Mouse (Mus musculus) heart, postnatal 14 days (tissue): ENCODE measurements at regions not wholly inside any gene's neighbourhood (a gene's known extent, or its start where the extent isn't known, plus 50 kb on each side); places are given as distances from the start of the nearest gene placed in this dataset.
A peak's percentile ranks its signal among the peaks of the same experiment; 100 is the strongest.

Source experiments
- DNase-seq, 2 experiments: peaks; one replicate each; pipeline ENCODE4 v3.0.0; 2021 to 2022
- intact Hi-C: fragments of 180-260 bp; cut with DNase I; formaldehyde crosslinking; loops from one replicate; pipeline ENCODE4 v1.15.1; 2025

DNA sequence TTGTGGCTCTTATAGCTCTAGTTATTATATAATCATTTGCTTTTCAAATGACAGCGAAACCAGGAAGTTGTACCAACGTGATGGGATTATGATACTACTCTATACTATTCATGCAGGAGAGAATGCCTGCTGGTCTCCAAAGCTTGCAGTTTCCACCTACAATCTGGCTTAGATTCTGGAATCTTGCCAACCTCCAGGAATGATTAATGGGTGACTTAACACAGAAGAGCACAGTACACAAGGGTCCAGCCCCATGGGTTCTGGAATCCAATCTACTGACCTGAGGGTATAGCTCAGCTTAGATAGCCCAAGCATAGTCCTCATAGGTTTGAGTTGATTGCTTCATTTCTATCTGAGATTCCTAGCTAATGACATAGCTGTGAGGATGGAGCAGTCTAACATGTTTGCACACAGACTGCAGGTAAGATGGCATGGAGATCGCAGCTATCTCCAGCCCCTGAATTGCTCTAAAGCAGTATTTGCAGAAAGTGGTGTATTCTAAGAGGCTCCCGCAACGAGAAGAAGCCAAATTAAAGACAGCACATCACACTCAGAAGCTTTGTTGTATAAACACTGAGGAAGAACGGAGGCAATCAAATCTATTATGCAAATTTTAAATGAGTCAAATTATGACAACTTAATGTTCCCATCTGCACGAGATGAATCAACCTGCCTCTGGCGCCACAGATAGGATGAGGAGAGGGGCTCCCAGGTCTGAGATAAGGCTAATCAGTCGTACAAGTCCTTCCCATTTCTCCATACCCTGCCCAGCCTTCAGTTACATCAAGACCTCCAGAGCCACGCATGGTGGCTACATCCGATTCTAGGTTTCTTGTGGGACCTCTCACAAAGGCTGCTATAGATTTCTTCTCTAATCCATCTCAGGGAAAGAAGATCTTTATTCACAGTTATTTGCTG lies 160.7 kb upstream of the Tgfbr2 start:
- intact Hi-C loops, result no loop called here
- no peak for DNase-seq

DNA sequence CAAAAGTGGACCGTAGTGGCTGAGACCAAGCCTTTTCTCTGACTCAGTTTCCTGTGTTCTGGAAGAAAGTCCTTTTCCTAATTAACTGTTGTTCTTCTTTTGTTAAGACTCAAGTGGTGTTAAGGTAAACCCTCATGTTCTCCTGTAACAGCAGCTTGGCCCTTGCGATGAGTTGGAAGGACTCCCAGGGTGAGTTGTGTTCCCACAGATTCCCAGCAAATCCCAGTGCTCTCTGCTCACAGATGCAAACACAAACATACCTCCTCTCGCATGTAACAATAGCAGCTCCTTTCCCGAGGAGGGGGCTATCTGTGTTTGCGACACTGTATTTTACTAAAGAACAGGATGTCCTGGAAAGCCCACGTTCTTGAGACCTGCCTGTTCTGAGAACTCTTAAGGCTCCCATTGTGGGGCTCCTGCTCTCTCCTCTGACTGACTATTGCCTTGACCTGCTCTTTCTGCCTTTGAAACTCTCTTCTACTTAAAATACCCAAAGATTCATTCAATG lies 158.8 kb upstream of the Tgfbr2 start:
- DNase-seq, result peak in 1 of 2 experiments; percentile 17
- intact Hi-C loops, result no loop called here

DNA sequence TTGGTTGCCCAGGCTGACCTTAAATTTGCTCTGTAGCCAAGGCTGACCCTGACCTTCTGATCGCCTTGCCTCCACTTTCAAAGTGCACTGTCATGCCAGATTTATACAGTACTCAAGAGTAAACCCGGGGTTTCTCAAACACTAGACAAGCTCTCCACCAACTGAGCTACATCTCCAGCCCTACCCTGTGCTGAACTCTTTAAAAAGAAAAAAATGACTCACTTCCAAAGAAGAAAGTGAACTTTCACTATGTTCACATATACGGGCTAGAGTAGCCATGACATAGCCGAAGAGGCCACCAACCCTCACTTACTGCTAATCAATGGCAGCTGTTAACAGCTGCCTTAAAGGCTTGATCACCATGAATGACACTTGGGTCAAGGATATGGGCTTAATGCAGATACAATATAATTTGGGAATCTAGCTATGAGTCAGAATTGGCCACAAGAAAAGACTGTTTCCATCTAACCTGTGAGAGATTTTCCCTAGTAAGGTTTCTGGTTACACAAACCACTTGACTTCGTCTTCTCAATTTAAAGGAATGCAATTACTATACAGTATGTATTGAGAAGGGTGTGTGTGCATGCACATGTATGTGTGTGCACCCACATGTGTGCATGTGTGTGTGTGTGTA lies 157.4 kb upstream of the Tgfbr2 start:
- intact Hi-C loops, result no loop called here
- DNase-seq, result no peak

DNA sequence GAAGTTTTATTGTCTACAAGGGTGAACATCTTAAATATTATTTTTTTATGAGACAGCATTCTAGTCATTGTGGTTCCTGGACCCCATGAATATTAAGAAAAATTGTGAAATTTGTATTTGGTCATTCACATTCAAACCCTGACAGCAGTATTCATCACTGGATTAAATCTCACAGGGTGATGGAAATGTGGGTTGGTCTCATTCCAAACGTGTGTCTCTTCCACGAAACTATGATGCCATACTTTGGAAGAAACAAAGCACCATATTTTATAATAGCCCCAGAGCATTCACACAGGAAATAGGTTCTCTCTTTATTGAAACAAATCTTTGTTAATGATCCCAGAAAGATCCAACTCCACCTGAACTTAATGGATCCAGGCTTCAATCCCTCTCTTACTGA lies 156.2 kb upstream of the Tgfbr2 start:
- DNase-seq, result no peak

DNA sequence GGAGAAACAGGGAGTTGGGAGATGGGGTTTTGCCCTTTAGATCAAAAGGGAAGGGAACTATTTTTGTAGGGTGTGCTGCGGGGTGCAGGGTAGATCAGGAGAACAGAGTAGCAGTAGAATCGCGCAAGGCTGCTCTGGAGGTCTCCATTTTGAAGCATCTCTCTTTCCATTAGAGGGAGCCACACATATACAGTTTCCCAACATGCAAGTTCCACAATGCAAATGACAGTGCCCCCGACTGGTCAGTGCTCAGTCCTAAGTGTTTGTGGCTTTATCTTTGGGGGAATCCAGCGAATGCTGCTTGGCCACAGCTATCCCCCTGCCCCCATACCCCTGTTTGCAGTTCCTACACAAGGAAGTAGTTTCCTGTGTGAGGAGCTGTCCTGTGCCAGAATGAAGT lies 155.6 kb upstream of the Tgfbr2 start:
- DNase-seq, result no peak
- intact Hi-C loops, result no loop called here

More for the DNA sequence above, 156.2 kb upstream of the Tgfbr2 start:
- intact Hi-C loops, result no loop called here

DNA sequence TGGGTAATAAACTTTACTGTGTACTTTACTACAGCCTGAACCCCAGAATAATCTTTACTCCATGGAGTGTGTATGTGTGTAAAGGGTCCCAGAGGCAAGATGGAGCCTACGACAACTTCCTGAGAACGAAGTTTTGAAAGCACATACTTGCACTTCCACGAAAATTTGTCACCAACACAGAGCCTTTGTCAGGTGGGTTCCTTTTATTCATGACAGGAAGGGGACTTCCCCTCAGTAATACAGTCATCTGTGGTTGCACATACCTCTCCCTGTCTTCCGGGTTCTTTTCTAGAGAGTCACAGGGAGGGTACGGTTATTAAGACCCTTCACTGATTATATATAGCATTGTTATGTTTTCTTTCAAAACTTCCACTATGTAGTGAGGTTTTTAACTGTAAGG lies 154.0 kb upstream of the Tgfbr2 start:
- intact Hi-C loops, result no loop called here
- DNase-seq, result no peak

DNA sequence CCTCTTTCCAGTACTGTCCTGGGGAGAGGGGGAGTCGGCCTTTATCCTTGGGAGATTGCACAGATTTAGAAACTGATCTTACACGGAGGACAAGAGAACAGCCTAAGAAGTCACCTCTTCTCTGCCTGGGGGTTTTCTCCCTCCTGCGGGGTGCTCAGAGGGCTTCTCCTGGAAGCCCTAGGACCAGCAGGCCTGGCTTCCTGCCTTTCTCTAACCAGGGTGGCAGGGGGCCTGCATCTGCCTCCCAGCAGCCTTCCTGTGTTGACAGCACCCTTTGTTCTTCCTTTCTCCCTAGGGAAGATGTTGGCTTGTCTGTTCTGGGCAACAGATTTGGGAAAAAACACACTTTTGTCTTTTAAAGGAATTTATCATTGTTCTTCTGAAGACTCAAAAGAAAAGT lies 153.0 kb upstream of the Tgfbr2 start:
- intact Hi-C loops, result no loop called here
- peak; percentile 40 to 46 for DNase-seq

DNA sequence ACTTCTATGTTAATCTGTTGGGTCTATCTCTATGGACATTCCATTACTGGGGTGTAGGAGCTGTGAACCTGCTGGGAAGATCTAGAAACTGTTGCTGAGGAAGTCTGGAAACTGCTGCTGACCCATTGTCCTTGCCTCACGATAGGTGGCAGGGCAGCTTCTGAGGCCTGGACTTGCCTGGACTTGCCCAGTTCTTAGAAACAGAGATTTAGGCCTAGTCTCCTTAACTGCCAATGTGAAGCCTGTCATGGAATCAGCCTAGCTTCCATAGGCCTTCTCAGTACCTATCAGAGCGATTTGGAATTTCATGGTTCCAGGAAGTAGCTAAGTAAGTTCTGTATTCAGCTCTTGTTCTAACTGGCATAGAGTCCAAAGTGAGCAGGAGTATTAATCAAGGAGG lies 151.9 kb upstream of the Tgfbr2 start:
- intact Hi-C loops, result no loop called here
- DNase-seq, result no peak

DNA sequence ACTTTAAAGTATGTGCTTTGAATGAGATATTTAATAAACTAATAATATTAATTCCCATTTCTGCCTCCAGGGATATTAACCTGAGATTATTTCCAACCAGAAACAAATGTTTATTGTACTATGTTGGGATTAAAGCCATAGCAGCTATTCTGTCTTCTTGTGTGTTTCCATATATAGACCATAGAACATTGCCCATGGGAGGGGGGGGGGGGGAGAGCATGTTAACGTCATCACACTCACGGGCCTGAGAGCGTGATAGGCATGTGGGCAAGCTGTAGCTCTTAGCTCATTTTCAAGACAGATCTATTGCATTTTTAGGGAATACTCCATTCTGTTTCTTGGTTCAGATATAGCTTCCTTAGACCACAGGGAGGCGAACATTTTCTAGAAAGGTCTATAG lies 149.8 kb upstream of the Tgfbr2 start:
- intact Hi-C loops, result no loop called here

DNA sequence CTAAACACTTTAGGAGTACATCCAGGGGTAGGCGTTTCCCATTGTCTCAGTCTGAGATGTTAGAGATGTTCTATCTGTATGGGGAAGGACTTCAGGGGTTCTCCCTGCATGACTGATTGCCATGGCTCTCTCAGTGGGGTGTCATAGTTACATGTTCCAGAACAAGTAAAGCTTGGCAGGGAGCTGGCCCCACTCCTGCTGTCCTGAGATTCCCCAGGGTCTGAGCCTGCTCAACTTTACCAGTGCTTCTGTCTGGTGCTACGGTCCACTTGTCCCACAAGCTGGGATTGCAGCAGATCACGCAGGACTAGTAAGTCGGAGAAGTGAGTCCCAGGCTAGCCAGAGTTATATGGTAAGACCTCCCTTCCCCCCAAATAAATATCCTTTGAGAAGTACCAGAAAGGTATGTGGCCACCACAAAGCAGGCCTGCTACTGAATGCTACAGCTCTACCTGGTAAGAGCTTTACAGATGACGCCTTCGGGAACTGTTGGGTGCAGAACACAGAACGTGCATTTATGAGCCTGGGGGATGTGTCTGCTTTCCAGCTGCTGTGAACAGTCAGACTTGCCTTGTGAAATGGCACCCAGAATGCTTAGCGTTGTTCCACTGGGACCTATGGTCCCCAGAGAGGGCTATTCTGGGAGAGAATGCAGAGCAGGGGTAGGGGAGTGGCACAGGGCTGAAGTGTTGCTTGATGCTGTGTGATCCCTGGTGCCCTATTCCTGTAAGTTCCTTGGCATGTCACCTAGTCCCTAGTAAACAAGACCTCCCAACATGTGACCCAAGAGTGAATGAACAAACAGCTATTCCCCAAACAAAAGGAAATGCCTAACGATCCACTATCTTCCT lies 148.9 kb upstream of the Tgfbr2 start:
- intact Hi-C loops, result no loop called here
- DNase-seq, result peak in 1 of 2 experiments; percentile 52

More for the DNA sequence above, 149.8 kb upstream of the Tgfbr2 start:
- no peak for DNase-seq

DNA sequence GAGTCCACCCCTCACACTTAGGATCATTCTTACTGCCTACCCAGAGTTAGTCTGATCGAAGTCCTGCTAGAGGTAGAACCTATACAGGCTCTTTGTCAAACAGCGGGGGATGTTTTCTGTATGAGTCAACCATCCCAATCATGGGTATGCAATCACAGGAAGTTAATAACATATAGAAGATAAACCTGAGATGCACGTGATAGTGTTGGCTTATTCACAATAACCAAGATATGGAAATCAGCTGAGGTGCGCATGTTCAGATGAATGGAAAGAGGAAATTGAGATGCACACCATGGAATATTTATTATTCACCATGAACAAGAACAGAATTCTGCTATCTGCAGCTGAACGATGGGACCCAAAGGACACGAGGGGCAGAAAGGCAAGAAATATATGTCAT lies 146.7 kb upstream of the Tgfbr2 start:
- no peak for DNase-seq
- intact Hi-C loops, result no loop called here

DNA sequence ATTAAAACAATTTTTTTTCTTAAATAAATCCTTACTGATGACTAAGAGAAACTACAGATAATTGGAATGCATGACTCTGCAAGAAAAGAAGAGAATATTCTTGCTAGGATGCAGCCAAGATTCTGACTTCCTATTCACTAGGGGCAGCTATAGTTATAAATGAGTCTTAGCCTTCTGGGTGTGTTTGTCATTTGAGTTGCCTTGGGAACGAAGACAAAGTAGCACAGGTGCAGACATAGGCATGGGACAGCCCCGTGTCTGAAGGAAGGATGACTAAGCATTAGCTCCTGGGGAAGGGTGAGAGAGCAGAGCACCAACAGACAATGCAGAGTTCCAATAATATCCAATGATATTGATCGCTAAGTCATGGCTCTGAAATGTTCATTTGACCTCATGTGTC lies 144.3 kb upstream of the Tgfbr2 start:
- intact Hi-C loops, result no loop called here
- DNase-seq, result no peak

DNA sequence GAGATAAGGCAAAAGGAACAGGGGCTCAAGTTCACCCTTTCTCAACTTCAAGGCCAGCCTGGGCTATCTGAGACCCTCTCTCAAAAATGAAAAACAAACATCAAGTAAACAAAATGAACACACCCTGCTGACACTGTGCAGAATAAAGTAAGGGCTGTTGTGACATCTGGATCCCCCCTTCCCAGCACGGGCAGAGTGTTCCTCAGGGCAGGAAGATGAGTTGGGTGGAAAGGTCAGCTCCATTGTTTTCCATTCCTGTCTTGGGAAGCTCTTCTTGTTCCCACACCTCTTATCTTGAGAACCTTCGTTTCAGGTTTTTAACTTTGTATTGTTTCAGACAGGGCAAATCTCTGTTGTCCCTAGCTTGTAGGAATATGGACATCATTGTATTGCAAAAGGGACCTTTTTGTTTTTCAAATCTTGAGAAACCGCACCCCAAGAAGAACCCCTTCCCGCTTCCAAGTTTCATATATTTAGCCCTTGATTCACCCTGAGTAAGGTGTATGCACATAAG lies 141.5 kb upstream of the Tgfbr2 start:
- DNase-seq, result no peak
- intact Hi-C loops, result no loop called here

DNA sequence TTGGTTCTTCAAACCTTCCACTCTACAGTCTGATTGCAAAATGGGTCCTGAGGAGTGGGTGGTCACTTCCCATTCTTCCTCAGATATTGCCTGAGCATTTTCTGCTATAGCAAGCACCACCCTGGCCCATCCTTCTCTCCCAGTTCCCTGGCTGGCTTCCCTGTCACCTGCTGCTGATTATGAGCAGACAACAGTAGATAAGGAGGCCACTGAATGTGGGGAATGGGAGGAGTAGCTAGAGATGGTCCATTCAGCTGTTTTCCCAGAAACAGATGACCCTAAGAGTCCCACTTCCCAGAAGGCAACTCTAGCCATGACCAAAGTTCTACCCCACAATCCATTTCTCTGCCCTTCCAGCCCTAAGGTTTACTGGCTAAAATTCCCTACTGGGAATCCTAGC lies 139.6 kb upstream of the Tgfbr2 start:
- DNase-seq, result no peak
- intact Hi-C loops, result no loop called here

DNA sequence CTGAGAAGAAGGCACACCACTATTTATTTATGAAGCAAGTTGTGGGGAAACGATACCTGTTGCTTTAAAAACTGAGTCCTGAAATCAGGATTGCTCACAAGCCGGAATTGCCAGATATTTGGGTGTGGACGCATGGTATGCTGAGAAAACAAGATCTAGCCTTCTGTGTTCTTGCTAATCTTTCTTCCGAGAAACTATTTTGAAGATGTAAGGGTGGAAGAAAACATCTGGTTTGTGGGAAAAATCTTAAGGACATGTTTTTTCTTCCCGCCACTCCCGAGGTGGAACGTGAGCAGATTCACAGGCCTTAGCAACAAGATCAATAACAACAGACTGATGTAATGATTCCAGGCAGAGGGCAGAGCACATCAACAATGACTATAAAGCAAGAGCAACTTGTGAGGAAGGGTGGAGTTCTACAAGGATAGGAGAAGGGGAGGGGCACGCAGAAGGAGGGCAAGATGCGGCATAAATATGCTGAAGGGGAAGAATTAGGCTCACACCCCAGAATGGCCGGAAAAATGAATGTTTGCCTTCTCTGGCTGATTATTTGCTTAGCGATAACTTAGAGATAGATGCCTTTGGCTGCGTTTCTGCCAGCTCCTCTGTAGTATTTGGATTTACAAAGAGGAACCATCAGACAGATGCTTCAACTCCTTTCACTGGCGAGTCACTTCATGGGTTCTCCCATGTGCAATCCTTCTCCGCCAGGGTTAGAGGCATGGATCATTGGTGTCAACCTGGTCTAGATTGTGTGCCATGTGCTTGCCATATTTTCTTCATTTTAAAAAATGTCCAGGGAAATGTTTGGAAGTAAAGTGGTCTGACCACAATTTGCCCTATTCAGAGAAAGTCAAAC lies 139.0 kb upstream of the Tgfbr2 start:
- intact Hi-C loops, result no loop called here
- DNase-seq, result no peak

DNA sequence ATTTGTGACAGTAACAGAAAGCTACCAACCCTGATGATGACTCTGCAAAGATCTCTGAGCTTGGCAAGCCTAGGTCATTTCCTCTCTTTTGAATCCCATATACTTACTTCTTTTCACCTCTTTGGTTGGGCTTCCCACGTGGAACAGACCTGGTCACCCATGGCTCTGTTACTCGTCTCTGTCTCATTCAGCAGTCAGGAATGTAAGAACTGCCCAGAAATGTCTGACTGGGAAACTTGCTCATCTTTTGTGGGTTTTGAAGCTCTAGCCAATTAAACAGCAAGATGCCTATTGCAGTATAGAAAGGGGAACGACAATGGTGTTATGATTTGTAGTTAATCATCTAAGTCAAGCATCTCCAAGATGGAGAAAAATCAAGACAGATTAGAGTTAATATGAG lies 136.2 kb upstream of the Tgfbr2 start:
- intact Hi-C loops, result no loop called here
- DNase-seq, result no peak

DNA sequence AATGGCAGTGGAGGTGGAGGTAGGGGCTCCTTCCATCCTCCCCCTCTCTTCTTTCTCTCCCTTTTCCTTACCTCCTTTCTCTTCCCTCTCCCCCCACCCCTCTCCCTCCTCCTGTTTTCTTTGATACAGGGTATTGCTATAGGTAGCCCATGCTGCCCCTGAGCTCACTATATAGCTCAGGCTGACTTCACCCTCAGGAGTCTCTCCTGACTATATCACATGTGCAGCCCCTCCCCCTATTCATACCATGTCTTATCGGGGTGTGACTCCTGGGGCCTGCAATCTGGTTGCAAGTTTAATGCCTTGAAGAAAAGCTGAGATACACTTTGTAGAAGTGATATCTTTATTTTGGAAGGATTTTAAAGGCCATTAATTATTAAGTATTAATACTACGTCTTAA lies 126.4 kb upstream of the Tgfbr2 start:
- DNase-seq, result no peak
- intact Hi-C loops, result no loop called here

DNA sequence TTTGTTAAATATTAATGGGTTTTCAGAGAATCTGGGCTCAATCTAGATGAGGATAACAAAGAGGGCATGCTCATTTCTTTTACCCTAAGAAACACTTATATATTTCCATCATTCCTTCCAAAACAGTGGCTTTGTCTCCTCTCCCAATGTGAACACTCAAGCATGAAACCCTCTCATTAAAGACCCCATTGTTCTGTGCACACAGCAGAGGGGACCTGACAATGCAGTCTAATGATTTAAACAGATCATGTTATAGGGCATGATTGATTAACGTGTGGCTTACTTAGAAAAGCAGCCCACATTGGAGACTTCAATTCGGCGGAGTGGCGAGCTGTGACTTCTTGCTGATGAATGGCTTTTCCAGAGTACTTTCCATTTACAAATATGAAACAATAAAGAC lies 123.6 kb upstream of the Tgfbr2 start:
- DNase-seq, result no peak
- intact Hi-C loops, result no loop called here

DNA sequence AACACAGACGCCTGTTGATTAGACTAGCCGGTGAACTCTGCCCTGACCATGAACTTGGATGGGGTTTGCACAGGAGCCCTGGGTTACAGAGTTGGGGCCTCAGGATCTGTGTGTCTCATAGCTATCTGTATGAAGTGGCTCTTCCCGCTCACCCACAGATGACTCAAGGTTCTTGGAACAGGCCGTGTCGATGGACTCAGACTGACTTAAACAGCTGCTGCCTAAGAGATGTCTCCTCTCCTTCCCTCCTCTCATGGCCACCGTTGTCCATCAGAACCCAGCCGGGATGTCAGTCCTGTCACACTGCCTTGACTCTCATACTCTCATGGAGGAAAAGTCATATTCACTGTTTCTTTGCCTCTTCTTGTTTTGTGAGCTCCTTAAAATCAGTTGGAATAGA lies 121.2 kb upstream of the Tgfbr2 start:
- DNase-seq, result no peak
- intact Hi-C loops, result no loop called here

DNA sequence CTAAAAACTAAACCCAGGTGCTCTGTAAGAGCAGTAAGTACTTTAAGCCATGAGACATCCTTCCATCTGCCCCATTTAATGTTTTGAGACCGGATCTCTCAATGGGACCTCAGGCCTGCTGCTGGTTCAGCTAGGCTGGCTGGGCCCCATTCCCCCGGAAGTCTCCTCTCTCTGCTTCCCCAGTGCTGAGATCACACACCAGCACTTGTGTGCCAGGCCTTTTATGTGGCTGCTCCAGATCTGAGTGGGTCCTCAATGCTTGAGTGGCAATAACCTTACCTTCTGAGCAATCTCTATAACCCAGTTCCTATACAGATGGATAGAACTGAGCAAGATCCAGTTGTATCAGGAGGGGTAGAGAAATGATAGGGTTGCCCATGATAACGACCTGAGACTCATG lies 118.9 kb upstream of the Tgfbr2 start:
- DNase-seq, result no peak
- intact Hi-C loops, result no loop called here
